Mouse (Mus musculus) heart, postnatal 0 days (tissue): ENCODE measurements around the gene Vps16. TPM values are rescaled to one million over a fixed set of nuclear protein-coding genes. Genes with fewer than 3 reads are reported as not detected.
A peak's percentile ranks its signal among the peaks of the same experiment; 100 is the strongest.

Experiments
- ATAC-seq: fragments of 200-750 bp; cut with Nextera tagmentation; 2 replicates; pipeline ENCODE4 v1.8.0; 2017; ENCODE audit warnings: low read depth, moderate number of reproducible peaks, moderate library complexity; ENCODE audit not compliant: insufficient read depth
- DNase-seq: peaks from one replicate; pipeline ENCODE4 v3.0.0-alpha.2; 2016; ENCODE audit warnings: low spot score
- H3K27ac ChIP-seq: fragments of 300-500 bp; sonication (generic); 2 replicates; pipeline ENCODE4 v1.5.1; 2014; ENCODE audit warnings: low read depth, mild to moderate bottlenecking
- H3K27me3 ChIP-seq: fragments of 300-500 bp; sonication (generic); 2 replicates; pipeline ENCODE4 v1.6.1; 2014; ENCODE audit warnings: low read length, mixed read lengths; ENCODE audit not compliant: control insufficient read depth, insufficient read depth
- H3K36me3 ChIP-seq: fragments of 300-500 bp; sonication (generic); replicated peaks from 2 replicates; pipeline ENCODE4 v1.6.1; 2014; ENCODE audit warnings: low read length, mixed read lengths; ENCODE audit not compliant: control insufficient read depth, insufficient read depth
- H3K4me1 ChIP-seq: fragments of 300-500 bp; sonication (generic); 2 replicates; pipeline ENCODE4 v1.6.1; 2014; ENCODE audit warnings: antibody characterized with exemption; ENCODE audit not compliant: control insufficient read depth, insufficient read depth
- H3K4me2 ChIP-seq: fragments of 300-500 bp; sonication (generic); 2 replicates; pipeline ENCODE4 v1.6.1; 2014; ENCODE audit warnings: low read depth, mild to moderate bottlenecking, low read length, moderate library complexity
- H3K4me3 ChIP-seq: fragments of 300-500 bp; sonication (generic); 2 replicates; pipeline ENCODE4 v1.5.1; 2014; ENCODE audit warnings: low read depth, low read length
- H3K9ac ChIP-seq: fragments of 300-500 bp; sonication (generic); replicated peaks from 2 replicates; pipeline ENCODE4 v1.6.1; 2014; ENCODE audit warnings: low read depth, low read length, mixed read lengths
- H3K9me3 ChIP-seq: fragments of 300-500 bp; sonication (generic); replicated peaks from 2 replicates; pipeline ENCODE4 v1.6.1; 2016; ENCODE audit warnings: low read length; ENCODE audit not compliant: control insufficient read depth
- CTCF ChIP-seq: IDR thresholded peaks from 2 replicates; pipeline ENCODE4 v1.5.1; 2016; ENCODE audit warnings: antibody characterized with exemption, control low read depth, low read depth
- EP300 ChIP-seq: IDR thresholded peaks from 2 replicates; pipeline ENCODE4 v1.6.1; 2016; ENCODE audit warnings: antibody characterized with exemption, low read depth
- WGBS: fragments of 180-500 bp; shearing (Covaris S2); extraction: QIAGEN DNeasy Blood & Tissue Kit; methylation state at CpG from one replicate; pipeline ENCODE4 v1.1.7; 2014; 5-methylcytosine and 5-hydroxymethylcytosine counted together
- polyA plus RNA-seq: library from polyadenylated mRNA; unstranded; fragments of >200 nt; fragmentation: Nextera tagmentation; extraction: Ambion mirVana; gene quantifications from 2 replicates; pipeline ENCODE4 v1.2.1, GENCODE M21; 2015
- total RNA-seq: library from RNA; depleted of rRNA; stranded (reverse); fragments of >200 nt; gene quantifications from 2 replicates; pipeline ENCODE4 v1.2.3, GENCODE M21; 2014; ENCODE audit warnings: low replicate concordance

Gene Vps16
- total and polyA plus RNA-seq, 2 experiments from 2014 or later: 30.2 to 37.9 TPM

DNA sequence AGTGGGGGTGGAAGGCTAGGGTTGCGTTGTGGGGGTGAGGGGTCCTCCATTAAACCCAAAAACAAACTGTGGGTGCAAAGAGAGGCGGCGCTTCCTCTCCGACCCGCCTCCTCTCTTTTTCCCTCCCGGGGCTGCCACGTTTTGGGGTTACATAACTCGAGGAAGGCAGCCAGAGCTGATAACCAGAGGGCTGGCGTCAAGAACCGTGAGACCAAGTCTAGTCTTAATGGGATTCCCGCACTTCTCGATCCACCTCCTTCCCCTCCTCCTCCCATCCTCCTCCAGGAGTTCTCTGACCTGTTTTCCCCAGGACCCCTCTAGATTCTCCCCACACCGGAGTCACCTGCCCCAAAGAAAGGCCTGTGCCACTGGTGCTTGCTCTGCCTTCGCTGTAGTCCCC is 26.0 kb upstream of the Vps16 start:
- H3K4me1 ChIP-seq: peaks cover 13% of the 10 kb centered on the region; the same call in 1 of the 2 replicates
- peaks cover 25% of the 10 kb centered on the region for H3K27me3 ChIP-seq
- DNase-seq: no peak
- no peak overlapping the region for H3K27ac ChIP-seq
- peak overlapping the region; percentile 49 for H3K4me3 ChIP-seq
- no peaks in the 10 kb centered on the region for H3K36me3 ChIP-seq
- TF ChIP-seq CTCF (no peak), EP300 (no peak)
- ATAC-seq: no peak
- WGBS: 12% methylated on average over 14 of the region's 14 CpGs
- no peaks in the 10 kb centered on the region for H3K9me3 ChIP-seq
- H3K9ac ChIP-seq: no peak overlapping the region
- peak overlapping the region; percentile 87 for H3K4me2 ChIP-seq

DNA sequence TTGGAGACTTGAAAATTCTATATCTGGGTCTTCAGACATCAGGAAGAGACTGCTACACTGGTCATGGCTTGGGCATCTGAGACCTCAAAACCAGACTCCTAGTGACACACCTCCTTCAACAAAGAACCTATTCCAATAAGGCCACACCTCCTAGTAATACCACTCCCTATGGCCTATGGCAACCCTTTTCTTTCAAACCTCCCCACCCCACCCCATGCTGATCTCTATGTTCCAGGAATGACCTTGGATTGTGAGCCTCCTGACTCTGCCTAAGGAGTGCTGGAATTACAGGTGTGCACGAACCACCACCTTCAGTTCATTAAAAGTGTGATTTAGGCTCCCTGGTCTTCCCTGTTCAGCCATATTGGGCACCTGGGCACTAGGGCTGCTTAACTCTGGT is 24.1 kb upstream of the Vps16 start:
- no peaks in the 10 kb centered on the region for H3K36me3 ChIP-seq
- ATAC-seq (no peak), DNase-seq (no peak)
- H3K9ac ChIP-seq: no peak overlapping the region
- peaks cover 25% of the 10 kb centered on the region for H3K27me3 ChIP-seq
- 82% methylated on average over 1 of the region's 1 CpGs for WGBS
- TF ChIP-seq CTCF: no peak
- TF ChIP-seq EP300: no peak
- no peaks in the 10 kb centered on the region for H3K9me3 ChIP-seq
- no peak overlapping the region for H3K4me3 ChIP-seq
- H3K4me2 ChIP-seq: no peak overlapping the region
- H3K27ac ChIP-seq: no peak overlapping the region
- peaks cover 13% of the 10 kb centered on the region; the same call in 1 of the 2 replicates for H3K4me1 ChIP-seq

DNA sequence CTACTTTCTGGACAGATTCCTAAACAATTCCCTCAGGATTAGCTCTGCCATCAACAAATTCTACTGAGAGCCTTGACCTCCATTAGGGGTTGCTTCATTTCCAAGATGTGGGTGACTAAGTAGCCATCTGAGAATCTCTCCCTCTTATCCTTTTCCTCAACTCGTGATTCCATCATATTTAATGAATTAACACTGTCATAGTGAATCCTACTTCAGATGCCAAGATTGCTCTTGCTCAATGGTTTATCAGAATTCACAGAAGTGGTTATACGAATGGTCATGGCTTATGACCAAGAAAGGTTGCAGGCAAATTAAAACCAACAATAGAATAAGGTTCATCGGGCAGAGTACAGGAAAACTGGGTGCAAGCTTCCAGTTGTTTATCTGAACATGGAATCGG is 22.2 kb upstream of the Vps16 start:
- Histone ChIP-seq H3K36me3 (no peaks in the 10 kb centered on the region), H3K27ac (no peak overlapping the region), H3K9me3 (no peaks in the 10 kb centered on the region), H3K4me2 (no peak overlapping the region), H3K4me1 (peaks cover 12% of the 10 kb centered on the region; the same call in 1 of the 2 replicates), H3K9ac (no peak overlapping the region), H3K4me3 (no peak overlapping the region), H3K27me3 (peaks cover 18% of the 10 kb centered on the region)
- 63% methylated on average over 4 of the region's 4 CpGs for WGBS
- TF ChIP-seq CTCF: no peak
- TF ChIP-seq EP300: no peak
- DNase-seq: no peak
- ATAC-seq: no peak

DNA sequence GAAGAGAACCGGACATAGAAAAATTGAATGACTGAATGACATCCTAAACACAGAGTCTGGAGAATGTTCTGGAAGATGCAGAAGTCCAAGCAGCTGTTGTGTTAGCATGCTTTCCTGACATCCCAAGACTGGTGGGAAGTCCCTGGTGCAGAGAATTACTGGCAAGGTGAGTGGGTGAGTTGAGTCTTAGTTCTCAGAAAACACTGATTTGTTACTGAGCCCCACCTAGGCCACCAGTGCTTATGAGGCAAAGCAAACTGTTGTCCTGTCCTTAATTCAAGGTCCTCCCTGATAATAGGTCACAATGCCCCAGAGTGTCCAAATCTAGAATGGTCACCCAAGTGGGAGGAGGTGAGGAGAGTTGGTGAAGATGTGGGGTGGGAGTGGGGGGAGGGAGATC is 19.2 kb upstream of the Vps16 start, which contains the start of the genes Gm28372 and 1700020A23Rik:
Gene Gm28372, plus strand, starts transcription at position 301 of the 400 bp plus-strand sequence.
Gene 1700020A23Rik, plus strand, starts transcription at position 321 of the 400 bp plus-strand sequence.
- no peak within 1 kb of the TSS for H3K4me3 ChIP-seq
- WGBS: 91% methylated on average over 1 of the region's 1 CpGs
- no peaks in the 10 kb centered on the region for H3K4me1 ChIP-seq
- H3K9ac ChIP-seq: no peak within 1 kb of the TSS
- no peak for TF ChIP-seq CTCF
- TF ChIP-seq EP300: no peak
- no peaks in the 10 kb centered on the region for H3K36me3 ChIP-seq
- ATAC-seq (no peak), DNase-seq (no peak)
- no peak within 1 kb of the TSS for H3K27ac ChIP-seq
- no peak within 1 kb of the TSS for H3K4me2 ChIP-seq
- no peaks in the 10 kb centered on the region for H3K9me3 ChIP-seq
- H3K27me3 ChIP-seq: no peaks in the 10 kb centered on the region

DNA sequence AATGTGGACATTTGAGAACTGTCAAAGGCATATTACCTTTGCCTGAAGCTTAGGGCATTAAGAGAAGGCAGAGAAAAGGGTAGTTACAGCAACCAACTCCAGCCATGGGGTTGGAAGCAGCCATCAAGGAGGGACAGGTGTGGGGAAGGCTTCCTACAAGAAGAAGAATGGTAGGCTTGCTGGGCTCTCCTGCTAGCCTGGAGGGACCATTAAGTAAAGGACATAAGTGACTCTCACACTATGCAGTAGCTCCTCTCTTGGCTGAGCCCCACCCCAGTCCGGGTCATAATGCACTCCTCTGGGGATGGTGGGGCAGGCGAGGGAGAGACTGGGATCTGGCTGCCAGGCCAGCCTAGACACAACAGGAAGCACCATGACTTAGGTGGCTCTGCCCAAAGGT is 18.0 kb upstream of the Vps16 start, which contains the start of gene Tmem239:
Gene Tmem239, plus strand, starts transcription at position 301 of the 400 bp plus-strand sequence.
- Histone ChIP-seq H3K27ac (no peak within 1 kb of the TSS), H3K4me1 (no peaks in the 10 kb centered on the region), H3K9me3 (no peaks in the 10 kb centered on the region), H3K36me3 (no peaks in the 10 kb centered on the region), H3K27me3 (no peaks in the 10 kb centered on the region), H3K9ac (no peak within 1 kb of the TSS), H3K4me2 (no peak within 1 kb of the TSS), H3K4me3 (no peak within 1 kb of the TSS)
- TF ChIP-seq CTCF (no peak), EP300 (no peak)
- ATAC-seq (no peak), DNase-seq (no peak)
- 64% methylated on average over 2 of the region's 2 CpGs for WGBS

DNA sequence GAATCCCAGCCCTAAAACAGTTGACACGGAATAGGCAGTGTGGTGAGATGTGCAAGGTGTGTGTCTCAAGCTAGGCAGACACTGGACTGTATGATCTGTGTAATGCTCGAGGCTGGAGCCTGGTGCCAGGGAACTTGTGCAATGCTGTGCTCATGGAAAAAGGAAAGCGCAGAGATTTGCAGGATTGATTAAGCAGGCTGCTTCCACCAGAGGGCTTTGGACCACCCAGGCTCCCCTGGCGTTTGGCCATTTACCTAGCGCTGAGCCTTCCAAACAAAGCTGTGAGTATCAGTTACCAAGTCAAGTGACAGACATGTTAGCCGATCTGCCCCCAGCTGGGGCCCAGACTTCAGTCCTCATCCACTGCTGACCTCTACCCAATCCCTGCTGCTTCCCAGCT is 15.9 kb upstream of the Vps16 start:
- Histone ChIP-seq H3K27me3 (no peaks in the 10 kb centered on the region), H3K36me3 (no peaks in the 10 kb centered on the region), H3K4me2 (no peak overlapping the region), H3K27ac (no peak overlapping the region), H3K9ac (no peak overlapping the region), H3K4me1 (no peaks in the 10 kb centered on the region), H3K4me3 (no peak overlapping the region), H3K9me3 (no peaks in the 10 kb centered on the region)
- no peak for TF ChIP-seq EP300
- TF ChIP-seq CTCF: no peak
- WGBS: 25% methylated on average over 6 of the region's 6 CpGs
- no peak for ATAC-seq
- no peak for DNase-seq
